Mouse (Mus musculus) layer of hippocampus, adult 18-20 months (tissue): ENCODE measurements around the gene Olfr812. TPM values are rescaled to one million over a fixed set of nuclear protein-coding genes. Genes with fewer than 3 reads are reported as not detected.
"Not testable (repeated sequence)": the region's sequence is repeated elsewhere in the genome, so short reads cannot be mapped to it uniquely, and the experiment has no call there.

Experiments used
- DNase-seq, 2 experiments: peaks; one replicate each; pipeline ENCODE4 v3.0.0; 2022; ENCODE audit warnings: low spot score in 2 of 2
- long read RNA-seq: library from polyadenylated mRNA; stranded (forward); transcript quantifications from one replicate; pipeline ENCODE4 v2.0.0, GENCODE M21; 2021
- total RNA-seq, 2 experiments: library from RNA; stranded (reverse); gene quantifications; 2 replicates each; pipeline ENCODE4 v1.2.3; 2021

Gene Olfr812
- not detected for total RNA-seq
- long read RNA-seq, result 0 reads

DNA sequence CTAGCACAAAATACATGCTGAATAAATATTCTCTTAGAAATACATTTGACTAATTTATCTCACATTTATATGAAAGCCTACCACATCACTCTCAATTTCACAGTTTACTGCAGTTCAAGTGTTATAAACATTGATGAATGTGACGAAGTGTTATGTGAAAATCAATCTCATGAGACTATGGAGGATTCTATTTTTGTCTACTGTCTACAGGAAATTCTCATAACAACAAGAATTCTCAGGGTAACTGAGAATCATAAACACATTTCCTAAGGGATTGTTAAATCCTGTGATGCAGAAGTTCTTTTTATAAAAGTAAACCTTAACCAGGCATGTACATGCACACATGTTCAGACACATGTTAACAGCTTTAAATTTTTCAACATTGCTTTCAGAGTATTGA is at the start of gene Olfr812:
Gene Olfr812 (minus strand): TSS at position 101 of the 400 bp plus-strand sequence.
- DNase-seq, result no peak

DNA sequence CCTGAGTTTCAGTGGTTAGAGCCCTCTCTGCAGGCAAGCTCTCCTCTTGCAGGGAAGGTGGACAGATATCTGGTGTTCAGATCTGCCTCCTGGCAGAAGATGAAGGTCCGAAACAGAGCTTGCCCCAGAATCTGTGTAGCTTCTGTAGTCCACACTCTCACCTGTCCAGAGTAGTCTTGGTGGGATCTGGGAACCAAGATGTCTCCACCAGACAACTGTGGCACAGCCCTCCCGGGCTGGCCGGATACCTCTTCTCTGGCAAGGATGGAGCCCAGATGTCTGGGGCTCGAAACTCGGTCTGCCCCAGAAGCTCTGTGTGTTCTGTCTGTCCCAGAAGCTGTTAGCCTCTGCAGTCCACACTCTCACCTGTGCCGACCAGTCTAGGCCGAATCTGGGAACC is 40.0 kb upstream of the Olfr812 start:
- DNase-seq, result no peak

DNA sequence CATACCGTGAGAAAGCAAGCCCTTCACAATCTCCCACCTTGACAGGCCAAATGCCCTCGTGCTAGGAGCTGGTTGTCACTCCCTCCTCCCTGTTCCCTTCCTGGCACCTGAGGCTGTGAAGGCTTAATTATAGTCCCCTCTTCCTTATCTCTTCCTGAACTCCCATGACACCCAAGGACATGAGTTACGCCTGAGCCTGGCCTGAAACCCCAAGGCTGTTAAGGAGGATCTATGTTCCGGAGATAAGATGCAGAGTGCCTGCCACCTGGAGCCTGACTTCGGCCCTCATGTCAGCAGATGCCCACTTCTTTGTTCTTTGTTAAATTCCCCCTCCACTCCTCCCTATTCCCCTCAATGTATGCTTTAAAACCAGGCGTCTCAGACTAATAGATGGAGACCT is 39.6 kb upstream of the Olfr812 start:
- not testable (repeated sequence) for DNase-seq

GRCm38 (mm10) chr10:129879751-129880150 is 33.9 kb upstream of the Olfr812 start, which contains the start of gene Olfr814:
TSS of gene Olfr814 (minus strand) at chr10:129879851.
- not testable (repeated sequence) for DNase-seq

DNA sequence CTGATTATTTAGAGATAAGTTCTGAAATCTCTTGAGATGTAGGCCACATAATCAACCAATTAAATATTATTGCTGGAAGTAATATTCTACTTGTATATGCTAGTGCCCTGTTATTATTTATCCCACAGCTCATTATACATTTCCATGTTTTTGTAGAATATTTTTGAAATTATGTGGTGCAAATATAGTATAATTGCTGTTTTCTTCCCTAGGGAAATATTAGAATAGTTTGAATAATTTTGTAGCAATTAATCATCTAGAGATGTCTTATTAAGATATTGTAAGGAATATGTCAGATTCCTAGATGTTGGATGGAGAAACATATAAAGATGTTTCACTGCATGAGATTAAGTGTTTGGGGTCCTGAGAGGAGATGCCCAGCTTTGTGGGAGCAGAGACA is 9.2 kb upstream of the Olfr812 start, which contains the start of gene Olfr813:
Gene Olfr813 (plus strand): TSS at position 301 of the 400 bp plus-strand sequence.
- DNase-seq, result no peak

DNA sequence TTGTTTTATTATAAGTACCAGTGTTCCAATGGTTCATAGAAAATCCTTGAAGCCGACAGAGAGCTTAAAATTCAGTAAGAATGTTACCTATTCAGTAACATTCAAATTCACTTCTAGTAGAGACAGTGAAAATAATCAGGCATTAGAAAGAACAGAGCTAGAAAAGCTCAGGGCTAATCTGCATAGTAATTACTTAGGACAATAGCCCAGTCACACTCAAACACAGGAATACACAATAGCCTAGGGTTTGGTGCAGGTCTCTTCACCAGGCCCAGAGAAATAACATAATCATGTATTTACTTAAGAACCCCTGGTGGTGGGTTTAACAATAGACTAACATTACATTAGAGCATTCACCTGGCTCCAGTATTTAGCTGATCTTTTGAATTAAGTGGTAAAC is 1.4 kb upstream of the Olfr812 start:
- no peak for DNase-seq

DNA sequence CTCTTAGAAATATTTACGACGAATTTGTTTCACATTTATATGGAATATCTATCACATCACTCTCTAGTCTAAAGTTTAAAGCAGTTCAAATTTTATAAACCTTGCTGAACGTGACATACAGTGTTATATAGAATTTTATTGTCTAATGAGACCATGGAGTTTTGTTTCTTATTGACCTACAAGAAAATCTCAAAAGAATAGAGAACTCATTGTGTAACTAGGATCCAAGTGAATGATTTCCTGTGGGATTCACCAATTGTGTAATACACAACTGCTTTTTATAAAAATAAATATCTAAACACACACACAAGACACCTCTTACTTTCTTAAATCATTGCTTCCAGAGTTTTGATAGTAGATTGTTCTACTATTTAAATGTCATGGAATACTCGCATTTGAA is 41.6 kb downstream of the Olfr812 start, which contains the start of gene Olfr811:
Gene Olfr811 (minus strand): TSS at position 101 of the 400 bp plus-strand sequence.
- no peak for DNase-seq

DNA sequence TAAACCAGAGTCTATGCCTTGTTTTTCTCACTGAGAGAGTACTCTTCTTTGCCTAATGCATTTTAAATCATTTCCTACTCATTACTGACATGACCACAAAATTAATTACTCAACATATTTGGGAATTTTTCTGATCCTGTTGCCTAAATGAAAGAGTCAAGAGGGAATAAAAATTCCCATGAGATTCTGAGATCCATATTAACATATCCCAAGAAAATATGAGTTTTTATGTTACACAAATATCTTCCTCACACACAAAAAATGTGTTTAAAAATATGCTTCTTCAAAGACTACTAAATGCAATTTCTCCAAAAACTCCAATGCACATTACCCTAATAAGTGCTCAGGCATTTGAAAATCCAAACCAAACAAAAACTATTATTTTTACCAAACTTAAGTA is 51.1 kb downstream of the Olfr812 start, which contains the start of gene Olfr810:
Gene Olfr810 (minus strand): TSS at position 101 of the 400 bp plus-strand sequence.
- DNase-seq, result no peak

Other genes starting within 250 kb of the Olfr812 start
- gene Olfr796, start 233.5 kb downstream of the Olfr812 start, total RNA-seq, result not detected
- not detected for gene Olfr798, start 218.2 kb downstream of the Olfr812 start, total RNA-seq
- gene Olfr799, start 208.6 kb downstream of the Olfr812 start, total RNA-seq, result not detected
- gene Olfr800, start 188.4 kb downstream of the Olfr812 start, total RNA-seq, result not detected
- not detected for gene Olfr801, start 172.2 kb downstream of the Olfr812 start, total RNA-seq
- gene Olfr802, start 157.9 kb downstream of the Olfr812 start, total RNA-seq, result not detected
- gene Olfr803, start 151.8 kb downstream of the Olfr812 start, total RNA-seq, result not detected
- not detected for gene Olfr804, start 142.9 kb downstream of the Olfr812 start, total RNA-seq
- not detected for gene Olfr805, start 116.7 kb downstream of the Olfr812 start, total RNA-seq
- gene Olfr806, start 104.2 kb downstream of the Olfr812 start, total RNA-seq, result not detected
- gene Olfr807, start 88.3 kb downstream of the Olfr812 start, total RNA-seq, result not detected
- gene Olfr808, start 80.6 kb downstream of the Olfr812 start, total RNA-seq, result not detected
- not detected for gene Olfr809, start 71.5 kb downstream of the Olfr812 start, total RNA-seq
- not detected for gene Olfr810, start 51.2 kb downstream of the Olfr812 start, total RNA-seq
- not detected for gene Olfr811, start 41.7 kb downstream of the Olfr812 start, total RNA-seq
- gene Olfr813, start 9.3 kb upstream of the Olfr812 start, total RNA-seq, result not detected
- not detected for gene Olfr814, start 33.8 kb upstream of the Olfr812 start, total RNA-seq
- gene Olfr815, start 59.8 kb upstream of the Olfr812 start, total RNA-seq, result not detected
- gene Olfr816, start 69.5 kb upstream of the Olfr812 start, total RNA-seq, result not detected
- not detected for gene Olfr818, start 103.0 kb upstream of the Olfr812 start, total RNA-seq
- not detected for gene Olfr819, start 121.2 kb upstream of the Olfr812 start, total RNA-seq
- not detected for gene Olfr247, start 130.0 kb upstream of the Olfr812 start, total RNA-seq
- not detected for gene Gm10310, start 139.0 kb upstream of the Olfr812 start, total RNA-seq
- gene Olfr820, start 166.5 kb upstream of the Olfr812 start, total RNA-seq, result not detected
- gene Olfr821, start 184.3 kb upstream of the Olfr812 start, total RNA-seq, result not detected
- gene Olfr822, start 225.1 kb upstream of the Olfr812 start, total RNA-seq, result not detected